Mouse (Mus musculus) G1E (cell line): ENCODE results near the gene Isg15. TPM values are rescaled to one million over a fixed set of nuclear protein-coding genes. Genes with fewer than 3 reads are reported as not detected.
A peak's percentile ranks its signal among the peaks of the same experiment; 100 is the strongest.

ENCODE experiments used
- ATAC-seq: 2 replicates; pipeline ENCODE4 v1.8.0; 2016; ENCODE audit warnings: mild to moderate bottlenecking; ENCODE audit not compliant: insufficient number of reproducible peaks, poor library complexity, low FRiP score, severe bottlenecking; ENCODE audit errors: extremely low read depth
- DNase-seq: peaks from one replicate; pipeline ENCODE4 v3.0.0; 2012; ENCODE audit warnings: low spot score
- H3K27me3 ChIP-seq: 2 replicates; pipeline ENCODE4 v1.6.1; 2012; ENCODE audit warnings: mild to moderate bottlenecking, low read length, inconsistent platforms; ENCODE audit not compliant: insufficient read depth
- H3K36me3 ChIP-seq: replicated peaks from 2 replicates; pipeline ENCODE3; 2012; ENCODE audit warnings: mild to moderate bottlenecking, inconsistent platforms
- H3K4me1 ChIP-seq: 2 replicates; pipeline ENCODE4 v1.6.1; 2012; ENCODE audit warnings: low read depth, low read length, inconsistent platforms, mixed read lengths; ENCODE audit not compliant: insufficient read depth
- H3K4me3 ChIP-seq: 2 replicates; pipeline ENCODE4 v1.5.1; 2012; ENCODE audit warnings: low read depth, mild to moderate bottlenecking, inconsistent platforms, low read length, moderate library complexity, mixed read lengths
- H3K9me3 ChIP-seq: replicated peaks from 2 replicates; pipeline ENCODE4 v1.6.1; 2012; ENCODE audit warnings: inconsistent platforms
- CTCF ChIP-seq: IDR thresholded peaks from 2 replicates; pipeline ENCODE4 v1.5.1; 2012; ENCODE audit warnings: low read depth, low read length, inconsistent platforms, mixed read lengths
- GATA1 ChIP-seq: IDR thresholded peaks from 2 replicates; pipeline ENCODE4 v1.6.1; 2012; ENCODE audit warnings: borderline replicate concordance, low read length, inconsistent platforms, mixed read lengths
- GATA2 ChIP-seq: IDR thresholded peaks from 2 replicates; pipeline ENCODE4 v1.6.1; 2012; ENCODE audit warnings: low read depth, low read length, inconsistent platforms, borderline replicate concordance
- POLR2AphosphoS5 ChIP-seq: IDR thresholded peaks from 2 replicates; pipeline ENCODE4 v1.6.1; 2012; ENCODE audit warnings: low read depth, low read length, inconsistent platforms; ENCODE audit not compliant: insufficient replicate concordance
- TAL1 ChIP-seq: conservative IDR thresholded peaks from 2 replicates; pipeline ENCODE4 v1.6.1; 2012; ENCODE audit warnings: low read depth, low read length, inconsistent platforms, mixed read lengths
- polyA plus RNA-seq: library from polyadenylated mRNA; stranded (reverse); fragments of >175 nt; gene quantifications from 2 replicates; pipeline ENCODE4 v1.2.3, GENCODE M21; 2012
- total RNA-seq, 2 experiments: library from RNA; stranded (forward) in 1 of 2; stranded (reverse) in 1 of 2; fragments of 200-1000 nt in 1 of 2; fragments of >200 nt in 1 of 2; fragmentation: Nextera tagmentation in 1 of 2; gene quantifications; 2 replicates each; pipeline ENCODE4 v1.2.3; 2014 to 2017

Gene Isg15
- total and polyA plus RNA-seq, 3 experiments, result 0.16 TPM; not detected in 1

DNA sequence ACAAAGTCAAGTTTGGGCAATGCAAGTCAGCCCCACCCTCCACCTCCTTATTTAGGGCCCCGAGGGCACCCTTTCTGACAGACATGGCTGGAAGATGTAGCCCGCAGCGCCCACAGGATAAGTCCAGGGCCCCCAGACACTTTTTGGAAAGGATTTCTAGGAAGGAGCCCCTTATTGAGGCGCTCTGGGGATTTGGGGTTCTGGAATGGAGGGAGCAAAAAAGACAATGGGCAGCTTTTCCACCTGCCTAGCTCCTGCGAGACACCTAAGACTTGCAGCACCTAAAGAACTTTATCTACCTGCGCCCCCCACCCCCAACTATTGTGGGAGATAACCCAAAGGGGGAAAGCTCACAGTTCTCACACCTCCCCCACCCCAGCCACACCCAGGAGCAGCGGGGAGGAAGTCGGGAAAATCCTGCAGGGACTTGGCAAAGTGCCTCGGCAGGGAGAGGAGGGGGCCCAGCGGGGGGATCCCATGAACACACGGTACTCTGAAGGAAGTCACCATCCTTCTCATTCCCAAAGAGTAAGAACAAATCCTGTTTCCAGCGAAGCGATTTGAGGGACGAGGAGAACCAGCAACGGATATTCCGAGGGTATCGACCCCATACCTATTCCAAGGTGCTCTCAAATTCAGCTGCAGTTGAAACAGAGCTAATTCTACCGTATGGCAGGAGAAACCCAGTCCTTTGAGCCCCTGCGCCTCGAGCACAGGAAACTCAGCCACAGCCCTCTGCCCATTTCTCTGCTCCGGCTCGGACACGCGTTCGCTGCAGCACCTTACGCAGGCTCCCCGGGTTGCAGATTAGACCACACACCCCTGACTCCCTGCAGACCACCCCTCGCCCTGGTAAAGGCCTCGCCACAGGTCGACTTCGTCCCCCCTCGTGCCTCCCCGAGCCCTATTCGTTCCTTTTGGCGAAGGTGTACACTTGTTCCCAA is 4.4 kb downstream of the Isg15 start:
- Histone ChIP-seq H3K27me3 (peaks cover 66% of the 10 kb centered on the region), H3K4me3 (peak overlapping the region; percentile 75; the same call in 1 of the 2 replicates), H3K36me3 (no peaks in the 10 kb centered on the region), H3K4me1 (peaks cover 21% of the 10 kb centered on the region), H3K9me3 (no peaks in the 10 kb centered on the region; the same call in 1 of the 2 replicates)
- TF ChIP-seq POLR2AphosphoS5 (no peak), TAL1 (no peak), GATA1 (no peak), CTCF (no peak), GATA2 (no peak)
- DNase-seq, result no peak
- no peak for ATAC-seq

DNA sequence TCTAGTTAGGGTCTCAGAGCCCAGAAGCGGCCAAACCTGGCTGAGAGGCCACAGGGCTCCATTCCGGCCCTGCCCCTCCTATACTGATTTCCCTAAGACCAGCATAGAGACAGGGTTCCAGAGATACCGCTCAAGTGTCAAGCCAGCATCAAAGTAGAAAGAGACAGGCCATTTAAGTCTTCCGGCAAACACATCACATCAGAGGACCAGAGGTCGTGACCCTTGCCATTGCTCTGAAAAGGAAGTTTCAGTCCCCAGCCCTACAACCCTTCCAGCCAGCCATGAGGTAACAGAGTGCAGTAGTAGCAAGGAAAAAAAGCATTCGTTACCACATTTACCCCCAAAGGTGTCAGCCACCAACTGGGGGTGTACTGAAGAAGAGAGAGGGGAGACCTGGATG is 6.3 kb downstream of the Isg15 start:
- no peak for ATAC-seq
- DNase-seq, result no peak
- Histone ChIP-seq H3K27me3 (peaks cover 72% of the 10 kb centered on the region), H3K9me3 (no peaks in the 10 kb centered on the region; the same call in 1 of the 2 replicates), H3K4me3 (no peak overlapping the region), H3K4me1 (peaks cover 17% of the 10 kb centered on the region), H3K36me3 (no peaks in the 10 kb centered on the region)
- TF ChIP-seq POLR2AphosphoS5 (no peak), CTCF (no peak)

DNA sequence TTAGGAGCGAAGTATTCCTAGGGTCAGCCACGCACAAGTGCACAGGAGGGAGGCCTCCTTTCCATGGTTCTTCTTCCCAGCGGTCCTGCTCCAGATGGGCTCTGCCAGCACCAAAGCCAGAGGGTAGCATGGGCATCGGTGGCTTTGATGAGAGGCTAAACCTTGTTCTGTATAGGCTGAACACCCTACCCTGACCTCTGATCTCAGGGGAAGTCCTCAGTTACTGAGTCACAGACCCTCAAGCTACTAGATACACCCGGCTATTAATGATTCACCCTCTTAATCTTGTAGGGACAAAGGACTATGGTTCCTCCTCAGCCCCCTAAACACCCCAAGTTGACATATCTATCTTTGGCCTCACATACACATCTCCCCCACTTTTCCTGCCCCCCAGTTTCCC is 6.7 kb downstream of the Isg15 start:
- H3K4me1 ChIP-seq, result peaks cover 17% of the 10 kb centered on the region
- H3K27me3 ChIP-seq, result peaks cover 72% of the 10 kb centered on the region
- no peak for DNase-seq
- H3K4me3 ChIP-seq, result no peak overlapping the region
- no peaks in the 10 kb centered on the region; the same call in 1 of the 2 replicates for H3K9me3 ChIP-seq
- no peak for ATAC-seq
- TF ChIP-seq GATA1, result no peak
- no peak for TF ChIP-seq CTCF
- TF ChIP-seq POLR2AphosphoS5, result no peak
- TF ChIP-seq GATA2, result no peak
- TF ChIP-seq TAL1, result no peak
- H3K36me3 ChIP-seq, result no peaks in the 10 kb centered on the region

DNA sequence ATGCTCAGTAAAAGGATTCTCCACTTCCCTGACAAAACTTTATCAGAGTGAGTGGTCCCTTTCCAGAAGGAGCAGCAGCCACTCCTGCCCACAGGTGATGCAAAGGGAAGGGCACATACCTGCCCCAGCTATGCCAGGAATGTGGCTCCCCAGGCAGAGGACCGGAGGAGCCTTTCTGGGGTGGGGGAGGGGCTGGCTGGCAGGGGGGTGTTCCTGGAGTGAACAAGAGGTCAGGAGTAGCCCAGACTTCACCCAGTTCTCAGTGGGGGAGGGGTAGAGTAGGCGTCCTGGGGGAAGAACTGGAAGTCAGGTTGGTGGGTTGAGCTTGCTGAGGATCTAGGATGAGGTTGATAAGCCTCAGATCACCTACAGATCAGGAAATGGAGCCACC is 7.4 kb downstream of the Isg15 start:
- Histone ChIP-seq H3K36me3 (no peaks in the 10 kb centered on the region), H3K4me3 (no peak overlapping the region), H3K9me3 (no peaks in the 10 kb centered on the region; the same call in 1 of the 2 replicates), H3K27me3 (peaks cover 72% of the 10 kb centered on the region), H3K4me1 (peaks cover 17% of the 10 kb centered on the region)
- no peak for ATAC-seq
- TF ChIP-seq GATA2 (no peak), CTCF (no peak), GATA1 (no peak)
- no peak for DNase-seq

DNA sequence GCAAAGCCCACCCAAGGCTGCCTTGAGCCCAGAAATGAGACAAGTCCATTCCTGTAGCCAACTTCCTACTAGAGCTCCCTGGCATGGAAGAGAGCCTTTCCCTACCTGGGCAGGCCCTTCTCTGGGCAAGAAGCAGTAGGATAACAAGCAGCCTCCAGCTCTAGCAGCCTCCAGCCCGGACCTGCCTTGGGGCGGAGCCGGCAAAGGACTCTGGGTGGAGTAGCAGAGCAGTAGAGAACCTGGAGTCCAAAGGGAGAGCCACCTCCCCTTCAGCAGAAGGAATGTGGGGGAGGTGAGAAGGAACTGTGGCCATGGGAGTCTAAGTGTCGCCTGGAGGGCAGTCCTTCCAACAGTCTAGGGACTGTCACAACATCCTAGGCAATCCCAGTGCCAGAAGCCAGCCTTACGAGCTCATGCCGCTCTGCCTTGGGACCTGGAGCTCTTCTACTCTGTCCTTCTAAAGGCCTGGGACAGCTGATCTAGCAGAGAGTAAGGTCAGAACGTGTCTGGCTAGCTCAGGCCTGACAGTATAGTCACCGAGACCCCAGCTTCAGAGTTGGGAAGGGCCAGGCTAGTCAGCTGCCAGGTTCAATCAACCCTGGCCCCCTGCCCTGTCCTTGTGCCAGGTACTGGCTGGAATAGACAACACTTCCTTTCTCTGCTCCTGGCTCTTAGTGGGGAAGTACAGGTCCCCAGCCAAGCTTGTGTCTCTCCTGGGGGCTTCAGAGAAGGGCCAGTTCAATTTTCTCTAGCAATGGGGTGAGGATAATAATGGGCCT is 8.0 kb downstream of the Isg15 start:
- H3K4me3 ChIP-seq, result no peak overlapping the region
- no peaks in the 10 kb centered on the region; the same call in 1 of the 2 replicates for H3K9me3 ChIP-seq
- peaks cover 12% of the 10 kb centered on the region for H3K4me1 ChIP-seq
- TF ChIP-seq POLR2AphosphoS5, result no peak
- no peak for TF ChIP-seq CTCF
- TF ChIP-seq GATA1, result no peak
- no peak for TF ChIP-seq GATA2
- TF ChIP-seq TAL1, result no peak
- no peak for ATAC-seq
- no peak for DNase-seq
- H3K36me3 ChIP-seq, result no peaks in the 10 kb centered on the region
- peaks cover 67% of the 10 kb centered on the region for H3K27me3 ChIP-seq

DNA sequence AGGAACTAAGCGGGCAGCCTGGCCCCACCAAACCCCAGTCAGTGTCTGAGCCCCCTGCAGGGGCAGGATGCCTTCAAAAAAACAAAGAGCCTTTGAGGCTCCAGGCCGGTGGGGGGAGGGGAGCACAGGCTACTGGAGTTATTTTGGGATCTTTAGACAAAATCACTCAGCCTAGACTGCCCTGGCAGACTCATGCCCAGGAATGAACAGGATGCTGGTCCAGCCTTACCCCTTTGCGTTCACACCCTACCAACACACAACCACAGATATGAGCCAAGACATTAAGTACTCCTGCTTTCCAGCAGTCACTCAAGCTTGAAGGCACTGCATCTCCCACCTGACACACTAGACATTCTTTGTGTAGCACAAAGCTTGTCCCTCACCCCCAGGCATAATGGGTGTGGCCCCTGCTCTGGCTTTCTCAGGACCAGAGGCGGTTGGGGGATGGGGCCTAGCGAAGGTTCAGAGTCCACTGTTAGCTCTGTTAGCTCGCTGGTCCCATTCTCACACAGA is 11.8 kb downstream of the Isg15 start:
- H3K27me3 ChIP-seq, result peaks cover 57% of the 10 kb centered on the region
- ATAC-seq (no peak), DNase-seq (no peak)
- H3K36me3 ChIP-seq, result no peaks in the 10 kb centered on the region
- H3K4me1 ChIP-seq, result no peaks in the 10 kb centered on the region; the same call in 1 of the 2 replicates
- no peak for TF ChIP-seq GATA2
- H3K9me3 ChIP-seq, result no peaks in the 10 kb centered on the region
- no peak overlapping the region for H3K4me3 ChIP-seq
